Mouse (Mus musculus): Measurements from ENCODE around the gene Cd7.

DNA sequence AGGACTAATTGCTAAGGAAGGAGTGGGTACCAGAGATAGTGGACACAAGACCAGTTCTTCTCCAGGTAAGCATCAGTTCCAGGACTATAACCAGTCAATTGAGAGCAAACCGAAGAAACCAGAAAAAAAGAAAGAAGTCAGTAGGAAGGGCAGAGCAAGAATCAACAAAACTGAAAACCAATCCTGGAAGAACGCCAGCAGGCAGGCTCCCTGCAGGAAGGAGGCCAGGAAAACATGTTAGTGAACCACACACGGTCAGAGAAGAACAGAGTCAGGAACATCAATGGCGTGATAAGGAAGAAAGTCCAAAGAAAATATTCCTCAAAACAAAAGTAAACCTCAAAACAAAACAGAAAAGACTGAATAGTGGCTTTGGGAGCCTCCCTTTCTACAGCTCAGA, 37.3 kb downstream of the Cd7 start:
- no peak for TF ChIP-seq CTCF (IDR thresholded peaks at IDR 0.05; ENCODE audit: control insufficient read depth, insufficient read depth, insufficient replicate concordance, low read depth, low read length)
- no peak for TF ChIP-seq POLR2A (IDR thresholded peaks at IDR 0.05; ENCODE audit: control insufficient read depth, low read depth, low read length)
